Mouse (Mus musculus): ENCODE results near the gene Hoxd10.
A peak's percentile ranks its signal among the peaks of the same experiment; 100 is the strongest.

Gene Hoxd10

GRCm38 (mm10) chr2:74681594-74682531, 9.9 kb upstream of the Hoxd10 start:
- no peak for DNase-seq

GRCm38 (mm10) chr2:74682796-74683195, 8.9 kb upstream of the Hoxd10 start:
- DNase-seq, result no peak

GRCm38 (mm10) chr2:74683471-74683951, 8.2 kb upstream of the Hoxd10 start:
- no peak for DNase-seq

GRCm38 (mm10) chr2:74684106-74684505, 7.6 kb upstream of the Hoxd10 start:
- no peak for DNase-seq

- DNase-seq, result no peak
These were observed 6.6 kb upstream of the Hoxd10 start for GRCm38 (mm10) chr2:74685059-74685603.

- DNase-seq, result peak; percentile 18
These were observed 5.3 kb upstream of the Hoxd10 start for GRCm38 (mm10) chr2:74686301-74686987.

GRCm38 (mm10) chr2:74686988-74687697, 4.6 kb upstream of the Hoxd10 start:
- DNase-seq, result no peak

- DNase-seq, result no peak
These were observed 3.8 kb upstream of the Hoxd10 start for GRCm38 (mm10) chr2:74687698-74688555.

GRCm38 (mm10) chr2:74688795-74689573, 2.7 kb upstream of the Hoxd10 start:
- DNase-seq, result no peak

- no peak for DNase-seq
These were observed 2.0 kb upstream of the Hoxd10 start for GRCm38 (mm10) chr2:74689574-74690337.

GRCm38 (mm10) chr2:74690338-74690716, 1.4 kb upstream of the Hoxd10 start:
- DNase-seq, result no peak

- DNase-seq, result no peak
These were observed 477 bp downstream of the Hoxd10 start for GRCm38 (mm10) chr2:74691995-74692807.

- no peak for DNase-seq
These were observed 1.2 kb downstream of the Hoxd10 start for GRCm38 (mm10) chr2:74692808-74693431.

- DNase-seq, result no peak
These were observed 1.7 kb downstream of the Hoxd10 start for GRCm38 (mm10) chr2:74693432-74693827.

- no peak for DNase-seq
These were observed 2.3 kb downstream of the Hoxd10 start for GRCm38 (mm10) chr2:74694066-74694465.

GRCm38 (mm10) chr2:74695383-74695782, 3.7 kb downstream of the Hoxd10 start:
- DNase-seq, result no peak

GRCm38 (mm10) chr2:74695813-74696430, 4.2 kb downstream of the Hoxd10 start:
- DNase-seq, result no peak
